Mouse (Mus musculus) forebrain, embryonic 11.5 days (tissue): ENCODE data around the gene Lrrc7. TPM values are rescaled to one million over a fixed set of nuclear protein-coding genes. Genes with fewer than 3 reads are reported as not detected.

Source experiments
- ATAC-seq: fragments of 200-750 bp; cut with Nextera tagmentation; replicated peaks from 2 replicates; pipeline ENCODE4 v1.8.0; 2017; ENCODE audit warnings: moderate TSS enrichment; ENCODE audit not compliant: low FRiP score
- DNase-seq: peaks from one replicate; pipeline ENCODE4 v3.0.0-alpha.2; 2017; ENCODE audit warnings: low spot score
- H3K27ac ChIP-seq: fragments of 300-500 bp; sonication (generic); 2 replicates; pipeline ENCODE4 v1.5.1; 2014; ENCODE audit warnings: low read depth, low read length
- H3K27me3 ChIP-seq: fragments of 300-500 bp; sonication (generic); 2 replicates; pipeline ENCODE4 v1.6.1; 2014; ENCODE audit warnings: mild to moderate bottlenecking, low read length, mixed read lengths; ENCODE audit not compliant: control insufficient read depth, insufficient read depth
- H3K36me3 ChIP-seq: fragments of 300-500 bp; sonication (generic); 2 replicates; pipeline ENCODE4 v1.6.1; 2014; ENCODE audit warnings: mild to moderate bottlenecking, low read length, moderate library complexity, mixed read lengths; ENCODE audit not compliant: control insufficient read depth, insufficient read depth
- H3K4me1 ChIP-seq: fragments of 300-500 bp; sonication (generic); replicated peaks from 2 replicates; pipeline ENCODE4 v1.6.1; 2014; ENCODE audit warnings: low read length, mixed read lengths; ENCODE audit not compliant: control insufficient read depth, insufficient read depth
- H3K4me2 ChIP-seq: fragments of 300-500 bp; sonication (generic); 2 replicates; pipeline ENCODE4 v1.6.1; 2014; ENCODE audit warnings: low read depth, mild to moderate bottlenecking, low read length, moderate library complexity, mixed read lengths; ENCODE audit not compliant: severe bottlenecking
- H3K4me3 ChIP-seq: fragments of 300-500 bp; sonication (generic); 2 replicates; pipeline ENCODE4 v1.5.1; 2014; ENCODE audit warnings: low read depth, low read length
- H3K9ac ChIP-seq: fragments of 300-500 bp; sonication (generic); 2 replicates; pipeline ENCODE4 v1.6.1; 2014; ENCODE audit warnings: low read length
- H3K9me3 ChIP-seq: fragments of 300-500 bp; sonication (generic); 2 replicates; pipeline ENCODE4 v1.6.1; 2016; ENCODE audit warnings: low read length, mixed read lengths; ENCODE audit not compliant: control insufficient read depth
- WGBS: fragments of 180-500 bp; shearing (Covaris S2); extraction: QIAGEN DNeasy Blood & Tissue Kit; methylation state at CpG from one replicate; pipeline ENCODE4 v1.1.7; 2014; 5-methylcytosine and 5-hydroxymethylcytosine counted together
- polyA plus RNA-seq: library from polyadenylated mRNA; unstranded; fragments of >200 nt; fragmentation: Nextera tagmentation; extraction: Ambion mirVana; gene quantifications from 2 replicates; pipeline ENCODE4 v1.2.1, GENCODE M21; 2014

Lrrc7 gene
- polyA plus RNA-seq, 1 experiment from 2014 or later: 3.2 TPM

- no peak overlapping the region for H3K4me3 ChIP-seq
- H3K4me1 ChIP-seq: no peaks in the 10 kb centered on the region
- ATAC-seq (peak; percentile 55; the same call in 1 of the 2 replicates), DNase-seq (no peak)
- WGBS: 32% methylated on average over 2 of the region's 2 CpGs
- H3K4me2 ChIP-seq: no peak overlapping the region
- no peaks in the 10 kb centered on the region for H3K27me3 ChIP-seq
- H3K9me3 ChIP-seq: no peaks in the 10 kb centered on the region
- H3K9ac ChIP-seq: no peak overlapping the region
- H3K36me3 ChIP-seq: no peaks in the 10 kb centered on the region
- no peak overlapping the region for H3K27ac ChIP-seq
These were observed 174.0 kb downstream of the Lrrc7 start for GRCm38 (mm10) chr3:158388076-158388454.

- DNase-seq (no peak), ATAC-seq (no peak)
- H3K27ac ChIP-seq: no peak overlapping the region
- H3K27me3 ChIP-seq: no peaks in the 10 kb centered on the region
- no peaks in the 10 kb centered on the region for H3K4me1 ChIP-seq
- no peak overlapping the region for H3K9ac ChIP-seq
- no peaks in the 10 kb centered on the region for H3K36me3 ChIP-seq
- no peak overlapping the region for H3K4me3 ChIP-seq
- no peak overlapping the region for H3K4me2 ChIP-seq
- WGBS: 52% methylated on average over 2 of the region's 2 CpGs
- no peaks in the 10 kb centered on the region for H3K9me3 ChIP-seq
These were observed 174.5 kb downstream of the Lrrc7 start for GRCm38 (mm10) chr3:158387413-158388075.

DNA sequence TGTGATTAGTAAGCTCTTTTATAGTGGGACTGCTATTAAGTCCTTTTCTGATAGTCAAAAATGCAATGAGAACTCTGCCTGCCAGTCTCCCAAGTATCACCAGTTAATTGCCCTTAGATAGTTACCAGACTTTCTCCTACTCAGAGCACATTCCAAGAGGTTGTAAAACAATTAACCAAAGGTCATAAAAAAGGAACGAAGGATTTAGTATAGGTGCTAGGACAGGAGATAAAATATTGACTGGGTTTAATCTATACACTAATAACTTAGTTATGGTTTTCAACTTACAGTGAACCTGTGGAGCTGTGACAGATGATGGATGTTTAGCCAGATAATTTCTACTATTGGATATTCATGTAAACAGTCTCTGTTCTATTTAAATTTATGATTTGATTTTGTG is 175.2 kb downstream of the Lrrc7 start:
- H3K9me3 ChIP-seq: no peaks in the 10 kb centered on the region
- no peaks in the 10 kb centered on the region for H3K36me3 ChIP-seq
- no peaks in the 10 kb centered on the region for H3K27me3 ChIP-seq
- no peak overlapping the region for H3K4me2 ChIP-seq
- ATAC-seq (no peak), DNase-seq (no peak)
- H3K27ac ChIP-seq: no peak overlapping the region
- 46% methylated on average over 1 of the region's 1 CpGs for WGBS
- H3K9ac ChIP-seq: no peak overlapping the region
- no peaks in the 10 kb centered on the region for H3K4me1 ChIP-seq
- H3K4me3 ChIP-seq: no peak overlapping the region

DNA sequence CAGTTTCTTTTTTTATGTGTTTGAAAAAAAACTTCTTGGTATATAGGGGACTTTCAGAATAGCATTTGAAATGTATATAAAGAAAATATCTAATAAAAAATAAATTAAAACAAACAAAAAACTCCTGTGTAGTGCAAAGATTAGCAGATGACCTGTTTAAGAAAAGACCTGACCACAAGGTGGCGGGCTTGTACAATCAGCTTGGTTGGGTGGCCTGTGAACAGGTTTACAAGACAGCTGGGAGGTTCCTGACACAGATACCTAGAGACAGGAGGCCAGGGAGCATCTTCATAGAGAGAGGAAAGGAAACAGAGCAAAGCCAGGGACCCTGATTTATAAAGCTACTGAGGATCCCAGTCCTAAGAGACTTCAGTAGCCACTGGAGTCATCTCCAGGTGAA is 186.1 kb downstream of the Lrrc7 start:
- Histone ChIP-seq H3K9me3 (no peaks in the 10 kb centered on the region), H3K36me3 (no peaks in the 10 kb centered on the region), H3K4me3 (no peak overlapping the region), H3K9ac (no peak overlapping the region), H3K4me2 (no peak overlapping the region), H3K4me1 (no peaks in the 10 kb centered on the region), H3K27me3 (no peaks in the 10 kb centered on the region), H3K27ac (no peak overlapping the region)
- ATAC-seq (peak; percentile 71), DNase-seq (peak; percentile 61)
- WGBS: 0% methylated on average over 1 of the region's 1 CpGs

GRCm38 (mm10) chr3:158369169-158369568 is 192.9 kb downstream of the Lrrc7 start:
- ATAC-seq: no peak
- 88% methylated on average over 3 of the region's 3 CpGs for WGBS
- no peak overlapping the region for H3K27ac ChIP-seq

GRCm38 (mm10) chr3:158365801-158366200 is 196.2 kb downstream of the Lrrc7 start:
- ATAC-seq: no peak
- no peaks in the 10 kb centered on the region for H3K36me3 ChIP-seq
- no peaks in the 10 kb centered on the region for H3K4me1 ChIP-seq
- no peak overlapping the region for H3K4me3 ChIP-seq
- 88% methylated on average over 3 of the region's 3 CpGs for WGBS
- no peaks in the 10 kb centered on the region for H3K9me3 ChIP-seq
- no peaks in the 10 kb centered on the region for H3K27me3 ChIP-seq
- H3K9ac ChIP-seq: no peak overlapping the region
- H3K27ac ChIP-seq: no peak overlapping the region
- H3K4me2 ChIP-seq: no peak overlapping the region
- no peak for DNase-seq

More at GRCm38 (mm10) chr3:158369169-158369568, 192.9 kb downstream of the Lrrc7 start:
- Histone ChIP-seq H3K9ac (no peak overlapping the region), H3K4me1 (no peaks in the 10 kb centered on the region), H3K27me3 (no peaks in the 10 kb centered on the region), H3K4me2 (no peak overlapping the region), H3K4me3 (no peak overlapping the region), H3K9me3 (no peaks in the 10 kb centered on the region), H3K36me3 (no peaks in the 10 kb centered on the region)
- DNase-seq: no peak

DNA sequence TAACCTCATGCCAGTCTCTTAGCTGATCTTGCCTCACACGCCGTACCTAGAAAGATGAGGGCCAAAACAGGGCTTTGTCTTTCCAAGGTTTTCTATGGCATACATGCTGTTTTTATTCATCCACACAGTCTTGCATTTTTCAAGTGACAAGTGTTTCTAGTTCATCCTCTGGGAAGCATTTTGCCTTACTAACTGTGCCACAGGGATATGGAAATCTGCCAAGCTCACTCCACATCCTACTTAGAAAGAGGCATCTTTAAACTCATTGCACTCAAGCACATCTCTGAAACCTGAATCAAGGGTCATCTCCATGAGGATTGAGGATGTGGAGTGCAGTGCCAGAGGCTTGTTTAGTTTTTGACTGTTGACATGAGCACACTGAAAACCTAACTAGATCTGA is 199.9 kb downstream of the Lrrc7 start:
- no peak for ATAC-seq
- H3K4me3 ChIP-seq: no peak overlapping the region
- 96% methylated on average over 2 of the region's 2 CpGs for WGBS

DNA sequence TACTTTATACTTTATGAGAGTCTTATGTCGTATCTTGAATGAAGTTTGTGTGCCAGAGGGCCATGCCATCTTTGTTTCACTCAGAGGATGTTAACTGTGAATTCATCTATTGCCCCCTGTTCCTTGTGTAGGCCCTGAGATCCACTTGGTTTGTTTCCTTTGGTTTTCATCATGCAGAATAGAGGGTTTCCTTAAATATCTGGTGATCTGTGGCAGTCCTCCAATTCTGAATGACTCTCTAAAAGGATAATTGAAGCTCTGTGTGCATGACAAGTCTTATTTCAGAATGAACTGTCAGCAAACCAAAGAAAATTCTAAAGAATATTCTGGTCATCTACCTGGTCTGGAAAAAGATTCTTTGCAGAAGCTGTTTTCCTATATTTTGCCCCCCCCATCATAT is 205.3 kb downstream of the Lrrc7 start:
- Histone ChIP-seq H3K27ac (no peak overlapping the region), H3K4me2 (no peak overlapping the region), H3K4me3 (no peak overlapping the region), H3K9ac (no peak overlapping the region), H3K4me1 (no peaks in the 10 kb centered on the region), H3K9me3 (no peaks in the 10 kb centered on the region), H3K36me3 (no peaks in the 10 kb centered on the region), H3K27me3 (no peaks in the 10 kb centered on the region)
- 82% methylated on average over 1 of the region's 1 CpGs for WGBS
- ATAC-seq (no peak), DNase-seq (no peak)

More for the DNA sequence above, 199.9 kb downstream of the Lrrc7 start:
- Histone ChIP-seq H3K27me3 (no peaks in the 10 kb centered on the region), H3K9ac (no peak overlapping the region), H3K4me2 (no peak overlapping the region), H3K27ac (no peak overlapping the region), H3K4me1 (no peaks in the 10 kb centered on the region), H3K9me3 (no peaks in the 10 kb centered on the region), H3K36me3 (no peaks in the 10 kb centered on the region)
- no peak for DNase-seq

- 94% methylated on average over 4 of the region's 4 CpGs for WGBS
- ATAC-seq: no peak
- H3K4me3 ChIP-seq: no peak overlapping the region
These were observed 205.8 kb downstream of the Lrrc7 start for GRCm38 (mm10) chr3:158356194-158356593.

More at GRCm38 (mm10) chr3:158356194-158356593, 205.8 kb downstream of the Lrrc7 start:
- no peaks in the 10 kb centered on the region for H3K9me3 ChIP-seq
- H3K27ac ChIP-seq: no peak overlapping the region
- H3K27me3 ChIP-seq: no peaks in the 10 kb centered on the region
- H3K9ac ChIP-seq: no peak overlapping the region
- H3K36me3 ChIP-seq: no peaks in the 10 kb centered on the region
- no peaks in the 10 kb centered on the region for H3K4me1 ChIP-seq
- no peak for DNase-seq
- no peak overlapping the region for H3K4me2 ChIP-seq
